Mouse (Mus musculus): ENCODE results near the gene Pcsk7. TPM values are rescaled to one million over a fixed set of nuclear protein-coding genes. Genes with fewer than 3 reads are reported as not detected.
A peak's percentile ranks its signal among the peaks of the same experiment; 100 is the strongest.

Gene Pcsk7
- total RNA-seq (2015; ENCODE audit: low replicate concordance), result 5.9 and 9.6 TPM in 2 replicates
- total RNA-seq (2017; ENCODE audit: low replicate concordance), result 8.6 and 11.8 TPM in 2 replicates

GRCm38 (mm10) chr9:45906355-45907077 is at the start of gene Pcsk7, which contains the start of gene Rnf214:
TSS of gene Pcsk7 (plus strand) at chr9:45906497.
TSS of gene Rnf214 (minus strand) at chr9:45906911.
- ATAC-seq (replicated peaks; ENCODE audit: low FRiP score, poor library complexity, severe bottlenecking), result peak; percentile 93

GRCm38 (mm10) chr9:45859364-45859763 is 46.9 kb upstream of the Pcsk7 start:
- no peak for ATAC-seq (replicated peaks; ENCODE audit: low FRiP score, poor library complexity, severe bottlenecking)

GRCm38 (mm10) chr9:45861813-45862212 is 44.5 kb upstream of the Pcsk7 start:
- ATAC-seq (replicated peaks; ENCODE audit: low FRiP score, poor library complexity, severe bottlenecking), result no peak

GRCm38 (mm10) chr9:45869181-45869580 is 37.1 kb upstream of the Pcsk7 start:
- no peak for ATAC-seq (replicated peaks; ENCODE audit: low FRiP score, poor library complexity, severe bottlenecking)

GRCm38 (mm10) chr9:45870265-45870664 is 36.0 kb upstream of the Pcsk7 start:
- ATAC-seq (replicated peaks; ENCODE audit: low FRiP score, poor library complexity, severe bottlenecking), result no peak

GRCm38 (mm10) chr9:45877928-45878327 is 28.4 kb upstream of the Pcsk7 start:
- no peak for ATAC-seq (replicated peaks; ENCODE audit: low FRiP score, poor library complexity, severe bottlenecking)

- ATAC-seq (replicated peaks; ENCODE audit: low FRiP score, poor library complexity, severe bottlenecking), result no peak
These were observed 12.6 kb upstream of the Pcsk7 start for GRCm38 (mm10) chr9:45893681-45894080.

- ATAC-seq (replicated peaks; ENCODE audit: low FRiP score, poor library complexity, severe bottlenecking), result no peak
These were observed 1.1 kb upstream of the Pcsk7 start for GRCm38 (mm10) chr9:45905196-45905595.

- ATAC-seq (replicated peaks; ENCODE audit: low FRiP score, poor library complexity, severe bottlenecking), result no peak
These were observed 473 bp upstream of the Pcsk7 start for GRCm38 (mm10) chr9:45905811-45906237.

- peak; percentile 69 for ATAC-seq (replicated peaks; ENCODE audit: low FRiP score, poor library complexity, severe bottlenecking)
These were observed 756 bp downstream of the Pcsk7 start for GRCm38 (mm10) chr9:45907078-45907428.

- ATAC-seq (replicated peaks; ENCODE audit: low FRiP score, poor library complexity, severe bottlenecking), result no peak
These were observed 4.7 kb downstream of the Pcsk7 start for GRCm38 (mm10) chr9:45910995-45911394.

- ATAC-seq (replicated peaks; ENCODE audit: low FRiP score, poor library complexity, severe bottlenecking), result peak; percentile 42; the same call in 1 of the 2 replicates
These were observed 5.4 kb downstream of the Pcsk7 start for GRCm38 (mm10) chr9:45911673-45912072.

GRCm38 (mm10) chr9:45915659-45916058 is 9.4 kb downstream of the Pcsk7 start:
- ATAC-seq (replicated peaks; ENCODE audit: low FRiP score, poor library complexity, severe bottlenecking), result no peak

GRCm38 (mm10) chr9:45917041-45917934 is 11.0 kb downstream of the Pcsk7 start:
- ATAC-seq (replicated peaks; ENCODE audit: low FRiP score, poor library complexity, severe bottlenecking), result no peak

- no peak for ATAC-seq (replicated peaks; ENCODE audit: low FRiP score, poor library complexity, severe bottlenecking)
These were observed 13.6 kb downstream of the Pcsk7 start for GRCm38 (mm10) chr9:45919895-45920294.

GRCm38 (mm10) chr9:45929285-45929684 is 23.0 kb downstream of the Pcsk7 start:
- no peak for ATAC-seq (replicated peaks; ENCODE audit: low FRiP score, poor library complexity, severe bottlenecking)

GRCm38 (mm10) chr9:45931958-45932357 is 25.7 kb downstream of the Pcsk7 start:
- ATAC-seq (replicated peaks; ENCODE audit: low FRiP score, poor library complexity, severe bottlenecking), result no peak

GRCm38 (mm10) chr9:45932571-45933415 is 26.5 kb downstream of the Pcsk7 start:
- no peak for ATAC-seq (replicated peaks; ENCODE audit: low FRiP score, poor library complexity, severe bottlenecking)

GRCm38 (mm10) chr9:45935628-45936210 is 29.4 kb downstream of the Pcsk7 start, which contains the start of gene Tagln:
TSS of gene Tagln (minus strand) at chr9:45936058.
- ATAC-seq (replicated peaks; ENCODE audit: low FRiP score, poor library complexity, severe bottlenecking), result no peak

All from erythroblast, adult 5-6 weeks (primary cell).